Mouse (Mus musculus) liver, embryonic 14.5 days (tissue): Measurements from ENCODE around the gene Arnt2.

Experiments used
- CTCF ChIP-seq: IDR thresholded peaks from 2 replicates; pipeline ENCODE4 v1.5.1; 2016; ENCODE audit warnings: antibody characterized with exemption, low read depth, control low read depth
- EP300 ChIP-seq: IDR thresholded peaks from 2 replicates; pipeline ENCODE4 v1.6.1; 2016; ENCODE audit warnings: antibody characterized with exemption, low read depth

DNA sequence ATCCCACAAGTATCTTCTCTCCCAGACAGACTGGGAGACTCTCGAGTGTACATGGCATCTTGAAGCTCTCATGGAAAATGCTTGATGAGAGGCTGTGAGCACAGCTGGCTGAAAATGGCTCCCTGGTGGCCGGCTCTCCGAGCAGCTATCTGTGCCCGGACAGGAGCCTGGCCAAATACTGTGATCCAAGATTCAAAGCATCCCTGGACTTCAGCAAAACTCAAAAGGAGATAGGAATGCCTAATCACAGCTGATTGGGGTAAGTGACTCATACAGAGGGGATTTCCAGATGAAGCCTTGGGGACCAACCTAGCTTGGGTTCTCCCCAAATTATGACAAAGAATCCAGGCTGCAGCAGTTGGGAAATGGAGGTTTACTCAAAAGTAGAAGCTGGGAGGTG, 72.2 kb downstream of the Arnt2 start:
- TF ChIP-seq EP300 (no peak), CTCF (no peak)
